Mouse (Mus musculus): Measurements from ENCODE around the gene Map3k20.

DNA sequence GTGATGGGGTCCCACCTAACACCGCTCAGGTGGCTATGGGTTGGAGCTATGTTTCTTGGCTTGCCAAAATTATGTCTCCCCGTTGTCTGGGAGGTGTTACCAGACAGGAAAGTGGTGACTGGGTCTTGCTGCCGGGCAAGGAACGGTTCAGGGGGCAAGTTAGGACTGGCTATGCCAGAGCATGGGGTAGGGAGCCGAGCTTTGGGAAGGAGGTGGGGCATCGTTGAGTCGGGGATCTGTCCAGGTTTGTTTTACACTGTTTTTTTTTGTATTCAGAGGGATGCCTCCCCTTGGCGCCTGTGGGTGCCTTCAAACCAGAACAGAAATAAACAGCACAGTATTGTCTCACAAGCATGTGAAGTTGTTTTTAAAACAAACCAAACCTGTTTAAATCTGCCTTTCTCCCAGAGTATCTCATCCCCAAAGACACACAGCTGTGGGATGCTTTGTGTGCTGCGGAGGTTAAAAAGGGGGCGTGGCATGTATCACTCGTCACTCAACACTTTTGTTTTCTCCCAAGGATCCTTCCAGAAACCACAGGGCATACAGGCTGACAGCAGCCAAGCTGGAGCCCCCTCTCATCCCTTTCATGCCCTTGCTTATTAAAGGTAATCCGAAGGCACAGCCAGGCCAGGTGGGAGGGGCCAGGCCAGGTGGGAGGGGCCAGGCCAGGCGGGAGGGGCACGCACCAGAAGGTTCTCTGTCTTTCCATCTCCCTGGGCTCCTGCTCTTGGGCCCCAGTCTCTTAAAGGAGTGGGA, 43.5 kb upstream of the Map3k20 start:
- no peak for TF ChIP-seq CTCF (IDR thresholded peaks at IDR 0.05; ENCODE audit: extremely low read depth, insufficient read length, insufficient replicate concordance, low read depth, low read length)
- no peak for TF ChIP-seq POLR2A (IDR thresholded peaks at IDR 0.05; ENCODE audit: low read depth, low read length)
